Mouse (Mus musculus): ENCODE measurements around the gene Slc7a5. TPM values are rescaled to one million over a fixed set of nuclear protein-coding genes. Genes with fewer than 3 reads are reported as not detected.

Gene Slc7a5
- total and polyA plus RNA-seq, 3 experiments: 110 to 291 (median 207) TPM

- TF ChIP-seq ZMIZ1 (IDR thresholded peaks at IDR 0.05; ENCODE audit: low read depth, low read length): no peak; the same call in 1 of the 2 replicates
- no peak for TF ChIP-seq POLR2AphosphoS2 (IDR thresholded peaks at IDR 0.05; ENCODE audit: low read depth, low read length)
- peak; percentile 99 for TF ChIP-seq JUND (conservative IDR thresholded peaks at IDR 0.05; ENCODE audit: low read depth, low read length)
- TF ChIP-seq USF2 (conservative IDR thresholded peaks at IDR 0.05; ENCODE audit: low read depth, low read length): no peak
- peak; percentile 74 for TF ChIP-seq BHLHE40 (IDR thresholded peaks at IDR 0.05; ENCODE audit: low read depth, low read length)
- TF ChIP-seq KAT2A (IDR thresholded peaks at IDR 0.05; ENCODE audit: insufficient replicate concordance, low read length): 0 out of 2 replicates have a peak, but pooled peaks have one; percentile 37
- TF ChIP-seq E2F4 (IDR thresholded peaks at IDR 0.05; ENCODE audit: insufficient replicate concordance, low read depth, low read length): no peak
- 0 out of 2 replicates have a peak, but pooled peaks have one; percentile 26 for TF ChIP-seq UBTF (IDR thresholded peaks at IDR 0.05; ENCODE audit: low read depth, low read length)
- 0 out of 2 replicates have a peak, but pooled peaks have one; percentile 41 for TF ChIP-seq TBP (conservative IDR thresholded peaks at IDR 0.05; ENCODE audit: low read depth, low read length)
- TF ChIP-seq ZC3H11A (IDR thresholded peaks at IDR 0.05; ENCODE audit: low read depth, low read length): no peak
- TF ChIP-seq EP300 (IDR thresholded peaks at IDR 0.05; ENCODE audit: low read length): peak; percentile 87
- TF ChIP-seq MEF2A (IDR thresholded peaks at IDR 0.05; ENCODE audit: borderline replicate concordance, low read depth, low read length): 0 out of 2 replicates have a peak, but pooled peaks have one; percentile 34
- TF ChIP-seq CHD1 (IDR thresholded peaks at IDR 0.05; ENCODE audit: low read depth, low read length): peak; percentile 57; the same call in 1 of the 2 replicates
- TF ChIP-seq SMC3 (IDR thresholded peaks at IDR 0.05; ENCODE audit: low read depth, low read length): no peak
- 0 out of 2 replicates have a peak, but pooled peaks have one; percentile 43 for TF ChIP-seq RCOR1 (conservative IDR thresholded peaks at IDR 0.05; ENCODE audit: low read depth, low read length)
- TF ChIP-seq MAZ (IDR thresholded peaks at IDR 0.05; ENCODE audit: low read depth, low read length): 0 out of 2 replicates have a peak, but pooled peaks have one; percentile 56
- peak; percentile 54 for TF ChIP-seq POLR2A (IDR thresholded peaks at IDR 0.05; ENCODE audit: low read depth, low read length)
These were observed 41.0 kb upstream of the Slc7a5 start (continued) for GRCm38 (mm10) chr8:121948321-121949145.

GRCm38 (mm10) chr8:121947753-121948141 is 40.3 kb upstream of the Slc7a5 start:
- H3K9ac ChIP-seq (ENCODE audit: insufficient read depth, low read depth): peak overlapping the region; percentile 32
- peaks cover 6 to 24% of the 10 kb centered on the region in 2 experiments for H3K4me1 ChIP-seq (ENCODE audit: control insufficient read depth in 1 of 2, insufficient read depth in 2 of 2)
- H3K36me3 ChIP-seq (replicated peaks in 1 of 2; ENCODE audit: control insufficient read depth in 1 of 2, insufficient read depth in 1 of 2, low read length in 1 of 2): peaks cover 2 to 5% of the 10 kb centered on the region in 2 experiments
- peak overlapping the region; percentile 69 for H3K4me2 ChIP-seq (ENCODE audit: insufficient read depth, low read depth, poor library complexity, severe bottlenecking)
- peaks cover 25% of the 10 kb centered on the region for H3K27me3 ChIP-seq (replicated peaks)
- in situ Hi-C loops (cut with MboI; ENCODE audit: low pct_ligation_motif_present, low pct_unique_long_range_greater_than_20kb, low sequenced_read_pairs) (loop anchor here (10.0 kb wide), 1 partner anchor 363 kb away; no protein-coding TSS in a partner anchor), dilution Hi-C loops (cut with MboI; ENCODE audit: extremely low pct_ligation_motif_present, extremely low pct_unique_long_range_greater_than_20kb, low sequenced_read_pairs) (no loop called here)
- peaks cover 19% of the 10 kb centered on the region for H3K79me2 ChIP-seq (replicated peaks; ENCODE audit: control insufficient read depth, extremely low read depth, insufficient read depth, poor library complexity, severe bottlenecking)
- peak overlapping the region; percentile 79; the same call in 1 of the 2 replicates for H3K27ac ChIP-seq (ENCODE audit: insufficient read depth, low read depth)
- DNase-seq (ENCODE audit: extremely low read depth): no peak
- no peaks in the 10 kb centered on the region for H3K9me3 ChIP-seq (replicated peaks; ENCODE audit: low read length)
- H3K4me3 ChIP-seq (replicated peaks in 1 of 3; ENCODE audit: low read depth in 2 of 3, low read length in 2 of 3, poor library complexity in 1 of 3): peak overlapping the region; percentile 54 to 63 (median 59)
- TF ChIP-seq SIN3A (IDR thresholded peaks at IDR 0.05; ENCODE audit: low read length) (0 out of 2 replicates have a peak, but pooled peaks have one; percentile 26), CTCF (conservative IDR thresholded peaks at IDR 0.05 in 1 of 2, IDR thresholded peaks at IDR 0.05 in 1 of 2; ENCODE audit: low read depth in 2 of 2, low read length in 2 of 2) (no peak), ZC3H11A (IDR thresholded peaks at IDR 0.05; ENCODE audit: low read depth, low read length) (no peak), USF2 (conservative IDR thresholded peaks at IDR 0.05; ENCODE audit: low read depth, low read length) (no peak), ZKSCAN1 (IDR thresholded peaks at IDR 0.05; ENCODE audit: borderline replicate concordance, low read depth, low read length) (no peak), E2F4 (IDR thresholded peaks at IDR 0.05; ENCODE audit: insufficient replicate concordance, low read depth, low read length) (0 out of 2 replicates have a peak, but pooled peaks have one; percentile 75), MXI1 (IDR thresholded peaks at IDR 0.05; ENCODE audit: low read depth, low read length) (no peak), MAX (IDR thresholded peaks at IDR 0.05; ENCODE audit: low read length) (no peak; the same call in 1 of the 2 replicates), TCF12 (IDR thresholded peaks at IDR 0.05; ENCODE audit: low read depth, low read length) (peak; percentile 58), POLR2AphosphoS2 (IDR thresholded peaks at IDR 0.05; ENCODE audit: low read depth, low read length) (no peak), MAZ (IDR thresholded peaks at IDR 0.05; ENCODE audit: low read depth, low read length) (no peak), ELF1 (IDR thresholded peaks at IDR 0.05; ENCODE audit: low read depth, low read length) (0 out of 2 replicates have a peak, but pooled peaks have one; percentile 53), ZNF384 (IDR thresholded peaks at IDR 0.05; ENCODE audit: low read depth, low read length) (no peak), NRF1 (IDR thresholded peaks at IDR 0.05; ENCODE audit: low read depth, low read length) (no peak), JUN (IDR thresholded peaks at IDR 0.05; ENCODE audit: insufficient read depth, low read depth, low read length) (no peak), PAX5 (IDR thresholded peaks at IDR 0.05; ENCODE audit: low read length) (no peak), GABPA (IDR thresholded peaks at IDR 0.05; ENCODE audit: insufficient replicate concordance, low read depth, low read length) (no peak), TBP (conservative IDR thresholded peaks at IDR 0.05; ENCODE audit: low read depth, low read length) (no peak), KAT2A (IDR thresholded peaks at IDR 0.05; ENCODE audit: insufficient replicate concordance, low read length) (no peak), MAFK (IDR thresholded peaks at IDR 0.05; ENCODE audit: insufficient replicate concordance, low read length) (no peak), EP300 (IDR thresholded peaks at IDR 0.05; ENCODE audit: low read length) (no peak), MEF2A (IDR thresholded peaks at IDR 0.05; ENCODE audit: borderline replicate concordance, low read depth, low read length) (peak; percentile 34; the same call in 1 of the 2 replicates), NELFE (IDR thresholded peaks at IDR 0.05; ENCODE audit: low read depth, low read length) (peak; percentile 68), CHD2 (IDR thresholded peaks at IDR 0.05; ENCODE audit: low read length) (peak; percentile 75), RAD21 (IDR thresholded peaks at IDR 0.05; ENCODE audit: low read depth, low read length) (no peak)

Data from CH12.LX (cell line).